Mouse (Mus musculus) erythroblast, embryonic 14.5 days (primary cell): ENCODE measurements around the gene Oas1f. TPM values are rescaled to one million over a fixed set of nuclear protein-coding genes. Genes with fewer than 3 reads are reported as not detected.
"Not testable (repeated sequence)": the region's sequence is repeated elsewhere in the genome, so short reads cannot be mapped to it uniquely, and the experiment has no call there.

Experiments
- H3K27me3 ChIP-seq: 2 replicates; pipeline ENCODE4 v1.6.1; 2012; ENCODE audit warnings: inconsistent platforms; ENCODE audit not compliant: control insufficient read depth
- H3K36me3 ChIP-seq: 2 replicates; pipeline ENCODE4 v1.6.1; 2012; ENCODE audit warnings: mild to moderate bottlenecking, inconsistent platforms; ENCODE audit not compliant: control insufficient read depth
- H3K4me1 ChIP-seq: 2 replicates; pipeline ENCODE4 v1.6.1; 2012; ENCODE audit warnings: inconsistent platforms; ENCODE audit not compliant: control insufficient read depth
- H3K4me3 ChIP-seq: replicated peaks from 2 replicates; pipeline ENCODE3; 2012; ENCODE audit warnings: moderate library complexity, mild to moderate bottlenecking, inconsistent platforms
- H3K9me3 ChIP-seq: 2 replicates; pipeline ENCODE4 v1.6.1; 2012; ENCODE audit warnings: low read length, inconsistent platforms, mixed read lengths; ENCODE audit not compliant: control insufficient read depth
- GATA1 ChIP-seq: IDR thresholded peaks from 2 replicates; pipeline ENCODE4 v1.6.1; 2012; ENCODE audit warnings: low read length, inconsistent platforms, mixed read lengths
- TAL1 ChIP-seq: IDR thresholded peaks from 3 replicates; pipeline ENCODE4 v1.6.1; 2012; ENCODE audit warnings: low read length, inconsistent platforms, mixed read lengths
- polyA plus RNA-seq: library from polyadenylated mRNA; stranded (reverse); fragments of >175 nt; gene quantifications from 2 replicates; pipeline ENCODE4 v1.2.3, GENCODE M21; 2012

Oas1f gene
- not detected in 2 replicates for polyA plus RNA-seq

DNA sequence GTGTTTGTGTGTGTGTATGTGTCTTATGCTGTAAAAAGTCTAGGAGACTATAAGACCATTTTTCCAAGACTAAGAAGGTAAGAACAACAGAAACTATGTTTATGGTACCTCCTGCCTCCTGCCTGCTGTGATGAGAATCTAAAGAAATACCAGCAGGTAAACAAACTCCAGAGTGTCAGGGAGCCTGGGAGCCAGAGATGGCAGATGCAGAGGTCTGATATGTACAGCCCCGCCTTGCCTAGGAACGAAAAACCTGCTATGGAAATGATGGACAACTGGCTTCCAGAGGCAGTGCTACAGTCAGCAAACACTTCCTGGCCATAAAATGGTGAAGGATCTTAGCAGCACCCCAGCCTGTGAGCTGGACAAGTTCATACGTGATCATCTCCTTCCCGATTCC, at the start of gene Oas1f:
Oas1f (plus strand) TSS at position 301 of the 400 bp plus-strand sequence.
- no peaks in the 10 kb centered on the region for H3K9me3 ChIP-seq
- H3K4me1 ChIP-seq = no peaks in the 10 kb centered on the region
- H3K27me3 ChIP-seq = no peaks in the 10 kb centered on the region
- H3K4me3 ChIP-seq = no peak within 1 kb of the TSS
- TF ChIP-seq TAL1 (no peak), GATA1 (no peak)
- H3K36me3 ChIP-seq = no peaks in the 10 kb centered on the region

GRCm38 (mm10) chr5:120798147-120798546, 49.0 kb upstream of the Oas1f start:
- not testable (repeated sequence) for H3K4me3 ChIP-seq, H3K36me3 ChIP-seq, H3K4me1 ChIP-seq, H3K9me3 ChIP-seq, H3K27me3 ChIP-seq

DNA sequence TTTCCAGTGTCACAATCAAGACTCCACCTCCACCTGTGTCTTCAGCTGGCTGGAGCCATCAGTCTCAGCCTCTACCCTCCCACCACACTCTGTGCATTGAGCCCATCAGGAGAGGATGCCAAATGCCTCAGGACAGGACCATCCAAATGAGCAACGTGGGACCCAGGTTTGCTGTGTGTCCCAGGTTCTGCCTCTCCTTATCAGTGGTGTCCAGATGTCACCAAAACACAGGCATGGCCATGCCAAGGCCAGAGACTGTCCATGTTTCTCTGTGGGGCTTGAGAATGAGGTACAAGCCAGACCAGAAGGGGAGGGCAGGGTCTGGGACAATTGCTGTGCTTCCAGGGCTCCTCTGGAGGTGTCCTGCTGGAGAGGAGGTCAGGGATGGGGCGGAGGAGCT, 48.2 kb upstream of the Oas1f start:
- H3K36me3 ChIP-seq, H3K9me3 ChIP-seq, H3K4me3 ChIP-seq, H3K27me3 ChIP-seq, H3K4me1 ChIP-seq: not testable (repeated sequence)

DNA sequence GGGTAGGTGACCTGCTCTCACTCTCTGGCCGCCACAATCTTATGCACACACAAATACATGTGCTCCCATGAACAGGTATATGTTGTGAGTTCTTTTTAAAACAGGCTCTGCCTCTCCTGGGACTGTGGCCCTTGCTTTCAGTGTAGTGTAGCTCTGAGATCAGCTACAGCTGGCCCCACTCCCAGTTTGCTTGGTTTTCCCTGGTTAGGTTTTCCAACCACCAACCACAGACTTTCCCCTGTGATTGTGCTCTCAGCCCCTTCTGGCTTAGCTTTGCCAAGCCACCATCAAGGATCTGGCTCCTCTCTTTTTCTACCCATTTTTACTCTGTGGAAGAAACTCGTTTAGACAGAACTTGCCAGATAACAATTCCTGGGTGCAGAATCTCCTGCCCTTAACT, 43.6 kb upstream of the Oas1f start:
- Histone ChIP-seq H3K36me3 (no peaks in the 10 kb centered on the region), H3K4me3 (no peak overlapping the region), H3K9me3 (no peaks in the 10 kb centered on the region), H3K4me1 (no peaks in the 10 kb centered on the region), H3K27me3 (no peaks in the 10 kb centered on the region)
- TF ChIP-seq GATA1 (no peak), TAL1 (no peak)

DNA sequence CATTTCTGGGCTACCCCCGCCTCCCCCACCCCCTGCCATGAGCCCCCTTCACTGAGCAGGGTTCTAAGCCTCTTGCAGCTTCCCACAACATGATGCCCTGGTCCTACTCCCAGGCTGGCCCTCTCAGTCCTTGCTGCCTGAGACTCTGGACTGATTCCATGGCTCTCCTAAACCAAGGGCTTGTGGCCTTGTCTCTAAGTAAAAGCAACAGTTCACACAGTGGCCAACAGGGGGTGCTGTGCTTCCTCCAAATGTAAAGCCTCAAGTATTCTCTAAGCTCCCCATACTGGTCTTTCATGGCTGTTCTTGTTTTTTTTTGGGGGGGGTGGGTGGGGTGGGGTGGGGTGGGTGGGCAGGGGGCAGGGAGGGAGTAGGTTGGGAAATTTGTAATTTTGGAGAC, 40.7 kb upstream of the Oas1f start:
- no peak for TF ChIP-seq TAL1
- no peak for TF ChIP-seq GATA1
- Histone ChIP-seq H3K36me3 (no peaks in the 10 kb centered on the region), H3K27me3 (no peaks in the 10 kb centered on the region), H3K9me3 (no peaks in the 10 kb centered on the region), H3K4me1 (no peaks in the 10 kb centered on the region), H3K4me3 (no peak overlapping the region)

GRCm38 (mm10) chr5:120809171-120809570, 38.0 kb upstream of the Oas1f start:
- Histone ChIP-seq H3K27me3 (no peaks in the 10 kb centered on the region), H3K36me3 (no peaks in the 10 kb centered on the region), H3K9me3 (no peaks in the 10 kb centered on the region), H3K4me3 (no peak overlapping the region), H3K4me1 (peaks cover 14% of the 10 kb centered on the region)
- TF ChIP-seq TAL1 (no peak), GATA1 (no peak)

- no peaks in the 10 kb centered on the region for H3K36me3 ChIP-seq
- peaks cover 14% of the 10 kb centered on the region for H3K4me1 ChIP-seq
- H3K4me3 ChIP-seq = peak within 1 kb of the TSS; percentile 68
- H3K27me3 ChIP-seq = no peaks in the 10 kb centered on the region
- no peaks in the 10 kb centered on the region for H3K9me3 ChIP-seq
- TF ChIP-seq TAL1 (no peak), GATA1 (no peak)
These were observed 35.0 kb upstream of the Oas1f start, which contains the start of gene Oas1c for GRCm38 (mm10) chr5:120811951-120812819. Gene Oas1c (minus strand): TSS chr5:120812514.

GRCm38 (mm10) chr5:120813023-120813422, 34.1 kb upstream of the Oas1f start:
- Histone ChIP-seq H3K36me3 (no peaks in the 10 kb centered on the region), H3K27me3 (no peaks in the 10 kb centered on the region), H3K9me3 (no peaks in the 10 kb centered on the region), H3K4me1 (peaks cover 14% of the 10 kb centered on the region), H3K4me3 (peak overlapping the region; percentile 68)
- TF ChIP-seq GATA1 (no peak), TAL1 (no peak)

- no peaks in the 10 kb centered on the region for H3K36me3 ChIP-seq
- H3K9me3 ChIP-seq = peaks cover 8% of the 10 kb centered on the region
- no peaks in the 10 kb centered on the region for H3K27me3 ChIP-seq
- H3K4me1 ChIP-seq = peaks cover 14% of the 10 kb centered on the region
- H3K4me3 ChIP-seq = no peak overlapping the region
- TF ChIP-seq GATA1 = no peak
- TF ChIP-seq TAL1 = no peak
These were observed 31.2 kb upstream of the Oas1f start for GRCm38 (mm10) chr5:120815949-120816348.

GRCm38 (mm10) chr5:120818999-120819398, 28.2 kb upstream of the Oas1f start:
- H3K4me1 ChIP-seq = no peaks in the 10 kb centered on the region
- peaks cover 8% of the 10 kb centered on the region for H3K9me3 ChIP-seq
- TF ChIP-seq TAL1 (no peak), GATA1 (no peak)
- H3K27me3 ChIP-seq = no peaks in the 10 kb centered on the region
- no peak overlapping the region for H3K4me3 ChIP-seq
- H3K36me3 ChIP-seq = no peaks in the 10 kb centered on the region
